Mouse (Mus musculus) embryonic fibroblast, embryonic 13.5 days (primary cell): ENCODE measurements at regions not wholly inside any gene's neighbourhood (a gene's known extent, or its start where the extent isn't known, plus 50 kb on each side); places are given as distances from the start of the nearest gene placed in this dataset.

Experiments
- H3K27ac ChIP-seq: 2 replicates; pipeline ENCODE4 v1.5.1; 2012; ENCODE audit warnings: low read length, control low read depth, inconsistent platforms; ENCODE audit not compliant: insufficient read depth
- H3K4me1 ChIP-seq: 2 replicates; pipeline ENCODE4 v1.6.1; 2011; ENCODE audit warnings: low read length; ENCODE audit not compliant: control insufficient read depth, insufficient read depth
- H3K4me3 ChIP-seq: 2 replicates; pipeline ENCODE4 v1.5.1; 2011; ENCODE audit warnings: mild to moderate bottlenecking, control low read depth, low read length; ENCODE audit not compliant: insufficient read depth
- CTCF ChIP-seq: IDR thresholded peaks from 2 replicates; pipeline ENCODE4 v1.5.1; 2011; ENCODE audit warnings: mild to moderate bottlenecking, control low read depth, low read length, moderate library complexity, borderline replicate concordance; ENCODE audit not compliant: insufficient read depth
- POLR2A ChIP-seq: IDR thresholded peaks from 2 replicates; pipeline ENCODE4 v1.6.1; 2011; ENCODE audit warnings: low read depth, mild to moderate bottlenecking, control low read depth, low read length, moderate library complexity

- Histone ChIP-seq H3K4me1 (no peaks in the 10 kb centered on the region), H3K27ac (no peak overlapping the region), H3K4me3 (no peak overlapping the region)
- TF ChIP-seq POLR2A: no peak
These were observed 107.7 kb upstream of the Rorb start for GRCm38 (mm10) chr19:19218700-19219099.

- H3K27ac ChIP-seq: no peak overlapping the region
- TF ChIP-seq POLR2A (no peak), CTCF (no peak)
- H3K4me3 ChIP-seq: no peak overlapping the region
- H3K4me1 ChIP-seq: no peaks in the 10 kb centered on the region
These were observed 88.5 kb upstream of the Rorb start for GRCm38 (mm10) chr19:19199534-19199933.

DNA sequence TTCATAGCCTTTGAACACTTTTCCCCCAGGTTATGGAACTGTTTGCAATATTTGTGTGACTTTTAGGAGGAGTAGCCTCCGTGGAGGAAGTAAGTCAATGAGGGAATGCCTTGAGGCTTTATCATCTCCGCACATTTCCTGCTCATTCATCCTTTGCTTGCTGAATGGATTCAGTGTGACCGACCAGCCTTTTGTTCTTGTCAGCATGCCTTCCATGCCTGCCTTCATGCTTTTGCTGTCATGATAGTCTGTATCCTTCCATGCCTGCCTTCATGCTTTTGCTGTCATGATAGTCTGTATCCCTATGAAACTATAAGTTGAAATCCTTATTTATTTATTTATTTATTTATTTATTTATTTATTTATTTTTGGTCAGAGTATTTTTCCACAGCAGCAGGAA, 87.8 kb upstream of the Rorb start:
- Histone ChIP-seq H3K4me3 (no peak overlapping the region), H3K4me1 (no peaks in the 10 kb centered on the region), H3K27ac (no peak overlapping the region)
- TF ChIP-seq CTCF: no peak
- TF ChIP-seq POLR2A: no peak

DNA sequence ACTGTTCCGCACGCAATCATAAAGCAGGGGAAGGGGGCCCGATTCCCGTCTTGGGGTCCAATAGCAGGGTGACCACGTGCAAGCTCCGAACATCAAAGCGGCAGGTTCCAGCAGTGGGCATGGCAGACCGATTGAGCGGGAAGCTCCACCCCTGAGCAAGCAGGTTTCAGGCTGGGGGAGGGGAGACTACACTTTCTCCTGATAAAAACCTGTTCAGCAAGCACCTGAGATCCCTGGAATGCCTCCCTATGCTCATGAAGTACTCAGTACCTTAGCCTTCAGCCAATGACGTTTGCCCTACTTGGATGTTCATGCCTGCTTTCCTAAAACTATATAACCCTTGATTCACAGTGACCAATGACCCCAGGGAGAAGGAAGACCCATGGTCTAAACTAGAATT, 83.7 kb upstream of the Rorb start:
- no peak overlapping the region for H3K27ac ChIP-seq
- TF ChIP-seq POLR2A: no peak

GRCm38 (mm10) chr19:19194306-19194705, 83.3 kb upstream of the Rorb start:
- no peaks in the 10 kb centered on the region for H3K4me1 ChIP-seq
- H3K27ac ChIP-seq: no peak overlapping the region
- H3K4me3 ChIP-seq: no peak overlapping the region
- TF ChIP-seq POLR2A (no peak), CTCF (no peak)

More for the DNA sequence above, 83.7 kb upstream of the Rorb start:
- Histone ChIP-seq H3K4me3 (no peak overlapping the region), H3K4me1 (no peaks in the 10 kb centered on the region)

DNA sequence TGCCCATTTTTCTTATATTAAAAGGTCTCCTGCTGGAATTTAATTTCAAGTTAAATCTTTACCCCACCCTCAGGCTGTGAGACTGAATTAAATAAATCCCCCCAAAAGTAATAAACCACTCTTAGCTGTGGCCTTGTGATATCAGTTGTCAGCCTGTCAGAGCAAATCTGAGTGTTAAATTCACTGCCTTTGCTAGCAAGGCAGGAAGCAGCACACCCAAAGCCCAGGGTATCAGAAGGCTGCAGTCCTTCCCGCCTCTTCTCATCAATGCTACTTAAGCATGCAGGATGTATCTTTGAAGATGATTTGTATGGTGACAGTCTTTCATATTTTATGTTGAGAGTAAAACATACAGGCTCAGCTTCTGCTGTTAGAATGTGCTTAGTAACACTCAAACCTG, 61.8 kb upstream of the Rorb start:
- Histone ChIP-seq H3K4me3 (no peak overlapping the region), H3K4me1 (no peaks in the 10 kb centered on the region), H3K27ac (no peak overlapping the region)
- TF ChIP-seq POLR2A (no peak), CTCF (no peak)

DNA sequence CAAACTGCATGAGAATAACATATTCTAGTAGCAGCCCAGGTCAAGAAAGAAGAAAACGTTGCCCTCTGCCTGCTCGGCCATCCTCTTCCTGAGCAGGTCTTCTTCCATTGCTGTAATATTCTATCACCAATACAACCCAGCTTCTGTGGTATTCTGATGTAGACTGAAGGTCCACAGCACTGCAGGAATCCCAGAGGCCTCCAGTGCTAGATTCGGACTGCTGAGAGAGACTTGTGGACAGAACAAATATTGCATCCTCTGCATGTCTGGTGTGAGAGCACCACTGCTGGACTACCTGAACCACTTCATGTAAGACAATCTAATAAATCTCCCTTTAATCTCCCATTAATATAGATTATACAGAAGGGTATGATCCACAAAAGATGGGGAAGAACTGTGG, 59.8 kb upstream of the Rorb start:
- Histone ChIP-seq H3K4me1 (no peaks in the 10 kb centered on the region), H3K4me3 (no peak overlapping the region), H3K27ac (no peak overlapping the region)
- TF ChIP-seq CTCF (no peak), POLR2A (no peak)
